Mouse (Mus musculus) liver, adult 2 months (tissue): ENCODE data around the gene Aimp2.

Source experiments
- CTCF ChIP-seq: fragments of 200-500 bp; IDR thresholded peaks from 2 replicates; pipeline ENCODE4 v1.5.1; 2011; ENCODE audit warnings: low read depth, low read length, control low read depth
- POLR2A ChIP-seq: fragments of 200-500 bp; IDR thresholded peaks from 2 replicates; pipeline ENCODE4 v1.6.1; 2011; ENCODE audit warnings: low read length, control low read depth; ENCODE audit not compliant: insufficient read depth; ENCODE audit errors: extremely low read depth

GRCm38 (mm10) chr5:143893396-143893795, 16.3 kb downstream of the Aimp2 start:
- TF ChIP-seq CTCF (no peak), POLR2A (no peak)
